Mouse (Mus musculus): ENCODE results near the gene Fxyd3.

DNA sequence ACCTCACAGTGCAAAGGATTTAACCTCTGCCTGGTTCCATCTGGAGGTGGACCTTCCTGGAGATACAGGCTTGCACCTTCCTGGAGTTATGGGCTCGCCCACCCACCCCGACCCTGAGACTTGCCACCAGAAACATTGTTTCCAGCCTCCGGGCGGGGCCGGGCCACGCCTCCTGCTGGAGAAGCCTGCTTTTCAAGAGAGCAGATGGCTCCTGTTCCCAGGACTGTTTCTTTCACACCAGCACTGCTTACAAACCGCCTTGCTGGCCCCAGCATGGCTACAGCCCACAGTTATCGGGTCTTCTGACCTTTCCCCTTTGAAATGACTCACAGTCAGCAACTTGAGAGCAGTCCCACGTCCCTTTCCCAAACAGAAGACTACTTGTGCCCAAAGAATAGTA, 4.2 kb downstream of the Fxyd3 start:
- no peak for TF ChIP-seq CTCF (IDR thresholded peaks at IDR 0.05; ENCODE audit: low read depth, low read length)
- TF ChIP-seq POLR2A (IDR thresholded peaks at IDR 0.05; ENCODE audit: insufficient read depth, low read length), result no peak

All from ES-Bruce4 (cell line).